Comparison of ENCODE assay signal across 17 mouse cellular contexts in the genomic region with DNA sequence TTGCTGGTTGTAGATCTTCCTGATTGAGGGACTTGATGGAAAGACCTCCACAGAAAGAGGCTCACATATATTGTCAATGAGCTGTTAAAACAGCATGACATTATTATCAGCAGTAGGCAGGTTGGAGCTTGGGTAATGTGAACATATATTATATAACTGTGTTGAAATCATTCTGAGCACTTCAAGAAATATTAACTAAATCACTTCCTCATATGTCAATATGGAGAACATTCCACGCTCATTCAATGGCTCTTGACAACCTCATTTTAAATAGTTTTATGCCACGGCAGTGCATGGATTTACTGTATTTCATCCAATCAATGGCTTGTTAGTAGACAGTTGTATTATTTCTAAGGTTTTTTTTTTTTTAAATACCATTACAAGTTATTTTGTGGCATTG.
"Had no signal": no experiment of that assay in that cellular context is flagged by ENCODE, and none has a peak within 500 bp of the region (broad histone marks: within the 10 kb centered on the region; RNA-seq: fewer than 3 reads in every experiment).

No protein-coding gene starts in this region.

- H3K27ac ChIP-seq: liver, embryonic 13.5 days; liver, embryonic 15.5 days; macrophage; midbrain, embryonic 13.5 days; midbrain, embryonic 15.5 days; neural tube, embryonic 12.5 days; stomach, embryonic 15.5 days; stomach, postnatal 0 days had no signal

- H3K9ac ChIP-seq: liver, embryonic 13.5 days; liver, embryonic 15.5 days; liver, postnatal 0 days; midbrain, embryonic 13.5 days; midbrain, embryonic 15.5 days; neural tube, embryonic 12.5 days; stomach, embryonic 15.5 days had no signal

- DNase-seq: liver; liver, embryonic 13.5 days; liver, postnatal 0 days; right cerebral cortex, postnatal 14 days; thymus, adult 2 months; thymus, postnatal 25 days; thymus, postnatal 4 days had no signal

- H3K4me3 ChIP-seq: liver, embryonic 13.5 days; liver, embryonic 15.5 days; megakaryocyte, embryonic 14.5 days; midbrain, embryonic 13.5 days; midbrain, embryonic 15.5 days; neural tube, embryonic 12.5 days; stomach, embryonic 15.5 days had no signal

- H3K36me3 ChIP-seq: liver, embryonic 13.5 days; liver, embryonic 15.5 days; midbrain, embryonic 13.5 days; midbrain, embryonic 15.5 days; neural tube, embryonic 12.5 days; stomach, embryonic 15.5 days had no signal

- ATAC-seq: liver, postnatal 0 days; midbrain, embryonic 13.5 days; midbrain, embryonic 15.5 days had no signal

- H3K4me2 ChIP-seq: liver, embryonic 11.5 days; liver, embryonic 13.5 days; liver, embryonic 15.5 days; midbrain, embryonic 11.5 days; midbrain, embryonic 13.5 days; midbrain, embryonic 15.5 days; neural tube, embryonic 12.5 days; stomach, embryonic 15.5 days had no signal

- H3K9me3 ChIP-seq: liver, embryonic 13.5 days; liver, embryonic 15.5 days; megakaryocyte, embryonic 14.5 days; midbrain, embryonic 13.5 days; midbrain, embryonic 15.5 days; neural tube, embryonic 12.5 days; stomach, embryonic 15.5 days had no signal

- H3K27me3 ChIP-seq: liver, embryonic 13.5 days; liver, embryonic 15.5 days; megakaryocyte, embryonic 14.5 days; midbrain, embryonic 13.5 days; midbrain, embryonic 15.5 days; neural tube, embryonic 12.5 days; stomach, embryonic 15.5 days had no signal

- H3K4me1 ChIP-seq: liver, embryonic 13.5 days; liver, embryonic 15.5 days; megakaryocyte, embryonic 14.5 days; midbrain, embryonic 13.5 days; midbrain, embryonic 15.5 days; neural tube, embryonic 12.5 days; stomach, embryonic 15.5 days had no signal
